Mouse (Mus musculus) embryonic fibroblast, embryonic 13.5 days (primary cell): ENCODE results near the gene Tmem30a. TPM values are rescaled to one million over a fixed set of nuclear protein-coding genes. Genes with fewer than 3 reads are reported as not detected.

Experiments
- H3K27ac ChIP-seq: 2 replicates; pipeline ENCODE4 v1.5.1; 2012; ENCODE audit warnings: low read length, control low read depth, inconsistent platforms; ENCODE audit not compliant: insufficient read depth
- H3K4me1 ChIP-seq: 2 replicates; pipeline ENCODE4 v1.6.1; 2011; ENCODE audit warnings: low read length; ENCODE audit not compliant: control insufficient read depth, insufficient read depth
- H3K4me3 ChIP-seq: 2 replicates; pipeline ENCODE4 v1.5.1; 2011; ENCODE audit warnings: mild to moderate bottlenecking, control low read depth, low read length; ENCODE audit not compliant: insufficient read depth
- CTCF ChIP-seq: IDR thresholded peaks from 2 replicates; pipeline ENCODE4 v1.5.1; 2011; ENCODE audit warnings: mild to moderate bottlenecking, control low read depth, low read length, moderate library complexity, borderline replicate concordance; ENCODE audit not compliant: insufficient read depth
- POLR2A ChIP-seq: IDR thresholded peaks from 2 replicates; pipeline ENCODE4 v1.6.1; 2011; ENCODE audit warnings: low read depth, mild to moderate bottlenecking, control low read depth, low read length, moderate library complexity
- polyA plus RNA-seq: library from polyadenylated mRNA; stranded (reverse); fragments of >200 nt; gene quantifications from 2 replicates; pipeline ENCODE4 v1.2.4, GENCODE M21; 2011; ENCODE audit warnings: low read depth; ENCODE audit not compliant: missing spikeins, insufficient read length

Tmem30a gene
- polyA plus RNA-seq, 1 experiment, result 99.7 TPM

GRCm38 (mm10) chr9:79816464-79816863, 23.2 kb upstream of the Tmem30a start:
- Histone ChIP-seq H3K4me3 (no peak overlapping the region), H3K27ac (no peak overlapping the region), H3K4me1 (no peaks in the 10 kb centered on the region)
- TF ChIP-seq CTCF (no peak), POLR2A (no peak)

- no peak overlapping the region for H3K4me3 ChIP-seq
- no peak overlapping the region for H3K27ac ChIP-seq
- TF ChIP-seq CTCF, result no peak
- no peaks in the 10 kb centered on the region for H3K4me1 ChIP-seq
Observed at GRCm38 (mm10) chr9:79816013-79816412, 22.7 kb upstream of the Tmem30a start.

- H3K4me3 ChIP-seq, result no peak overlapping the region
- no peaks in the 10 kb centered on the region for H3K4me1 ChIP-seq
- TF ChIP-seq CTCF (no peak), POLR2A (no peak)
- no peak overlapping the region for H3K27ac ChIP-seq
Observed at GRCm38 (mm10) chr9:79814592-79814991, 21.3 kb upstream of the Tmem30a start.

- Histone ChIP-seq H3K27ac (no peak overlapping the region), H3K4me1 (no peaks in the 10 kb centered on the region), H3K4me3 (no peak overlapping the region)
- TF ChIP-seq CTCF (no peak), POLR2A (no peak)
Observed at GRCm38 (mm10) chr9:79810969-79811902, 17.9 kb upstream of the Tmem30a start.

GRCm38 (mm10) chr9:79810534-79810933, 17.2 kb upstream of the Tmem30a start:
- H3K4me1 ChIP-seq, result no peaks in the 10 kb centered on the region
- TF ChIP-seq POLR2A (no peak), CTCF (no peak)
- H3K27ac ChIP-seq, result no peak overlapping the region
- no peak overlapping the region for H3K4me3 ChIP-seq

GRCm38 (mm10) chr9:79809411-79809810, 16.1 kb upstream of the Tmem30a start:
- H3K4me3 ChIP-seq, result no peak overlapping the region
- TF ChIP-seq CTCF, result no peak
- TF ChIP-seq POLR2A, result no peak
- no peaks in the 10 kb centered on the region for H3K4me1 ChIP-seq
- H3K27ac ChIP-seq, result no peak overlapping the region

GRCm38 (mm10) chr9:79807178-79807577, 13.9 kb upstream of the Tmem30a start:
- no peaks in the 10 kb centered on the region for H3K4me1 ChIP-seq
- TF ChIP-seq POLR2A (no peak), CTCF (no peak)
- no peak overlapping the region for H3K27ac ChIP-seq
- H3K4me3 ChIP-seq, result no peak overlapping the region

GRCm38 (mm10) chr9:79806317-79807075, 13.2 kb upstream of the Tmem30a start:
- Histone ChIP-seq H3K4me1 (no peaks in the 10 kb centered on the region), H3K27ac (no peak overlapping the region), H3K4me3 (no peak overlapping the region)
- TF ChIP-seq CTCF, result no peak
- no peak for TF ChIP-seq POLR2A

- Histone ChIP-seq H3K4me1 (no peaks in the 10 kb centered on the region), H3K4me3 (no peak overlapping the region), H3K27ac (no peak overlapping the region)
- TF ChIP-seq POLR2A, result no peak
- TF ChIP-seq CTCF, result no peak
Observed at GRCm38 (mm10) chr9:79805426-79805825, 12.1 kb upstream of the Tmem30a start.
